Mouse (Mus musculus) stomach, postnatal 0 days (tissue): ENCODE data around the gene Cmtm7. TPM values are rescaled to one million over a fixed set of nuclear protein-coding genes. Genes with fewer than 3 reads are reported as not detected.

ENCODE experiments used
- ATAC-seq: fragments of 200-750 bp; cut with Nextera tagmentation; 2 replicates; pipeline ENCODE4 v1.8.0; 2017; ENCODE audit not compliant: low FRiP score, low TSS enrichment
- DNase-seq: peaks from one replicate; pipeline ENCODE4 v3.0.0-alpha.2; 2016; ENCODE audit warnings: low spot score
- H3K27ac ChIP-seq: fragments of 300-500 bp; sonication (generic); replicated peaks from 2 replicates; pipeline ENCODE4 v1.5.1; 2014; ENCODE audit warnings: mild to moderate bottlenecking, control low read depth
- H3K27me3 ChIP-seq: fragments of 300-500 bp; sonication (generic); 2 replicates; pipeline ENCODE4 v1.6.1; 2014; ENCODE audit warnings: low read length; ENCODE audit not compliant: control insufficient read depth, insufficient read depth
- H3K36me3 ChIP-seq: fragments of 300-500 bp; sonication (generic); 2 replicates; pipeline ENCODE4 v1.6.1; 2014; ENCODE audit warnings: low read length, mixed read lengths; ENCODE audit not compliant: control insufficient read depth, insufficient read depth
- H3K4me1 ChIP-seq: fragments of 300-500 bp; sonication (generic); replicated peaks from 2 replicates; pipeline ENCODE4 v1.6.1; 2014; ENCODE audit warnings: antibody characterized with exemption; ENCODE audit not compliant: control insufficient read depth, insufficient read depth
- H3K4me2 ChIP-seq: fragments of 300-500 bp; sonication (generic); replicated peaks from 2 replicates; pipeline ENCODE4 v1.6.1; 2014; ENCODE audit warnings: low read depth, mild to moderate bottlenecking, control low read depth, moderate library complexity
- H3K4me3 ChIP-seq: fragments of 300-500 bp; sonication (generic); 2 replicates; pipeline ENCODE4 v1.5.1; 2014; ENCODE audit warnings: low read depth, low read length, control low read depth
- H3K9ac ChIP-seq: fragments of 300-500 bp; sonication (generic); 2 replicates; pipeline ENCODE4 v1.6.1; 2014; ENCODE audit warnings: mild to moderate bottlenecking, low read length, control low read depth, mixed read lengths
- H3K9me3 ChIP-seq: fragments of 300-500 bp; sonication (generic); 2 replicates; pipeline ENCODE4 v1.6.1; 2016; ENCODE audit warnings: low read length; ENCODE audit not compliant: control insufficient read depth
- CTCF ChIP-seq: IDR thresholded peaks from 2 replicates; pipeline ENCODE4 v1.5.1; 2016; ENCODE audit warnings: antibody characterized with exemption, low read depth, mild to moderate bottlenecking, moderate library complexity
- EP300 ChIP-seq: optimal IDR thresholded peaks from 2 replicates; pipeline ENCODE3; 2016; ENCODE audit warnings: antibody characterized with exemption
- WGBS: fragments of 180-500 bp; shearing (Covaris S2); extraction: QIAGEN DNeasy Blood & Tissue Kit; methylation state at CpG from one replicate; pipeline ENCODE4 v1.1.7; 2014; 5-methylcytosine and 5-hydroxymethylcytosine counted together
- polyA plus RNA-seq: library from polyadenylated mRNA; unstranded; fragments of >200 nt; fragmentation: Nextera tagmentation; extraction: Ambion mirVana; gene quantifications from 2 replicates; pipeline ENCODE4 v1.2.1, GENCODE M21; 2015

Gene Cmtm7
- polyA plus RNA-seq, 1 experiment from 2014 or later = 83.2 TPM

DNA sequence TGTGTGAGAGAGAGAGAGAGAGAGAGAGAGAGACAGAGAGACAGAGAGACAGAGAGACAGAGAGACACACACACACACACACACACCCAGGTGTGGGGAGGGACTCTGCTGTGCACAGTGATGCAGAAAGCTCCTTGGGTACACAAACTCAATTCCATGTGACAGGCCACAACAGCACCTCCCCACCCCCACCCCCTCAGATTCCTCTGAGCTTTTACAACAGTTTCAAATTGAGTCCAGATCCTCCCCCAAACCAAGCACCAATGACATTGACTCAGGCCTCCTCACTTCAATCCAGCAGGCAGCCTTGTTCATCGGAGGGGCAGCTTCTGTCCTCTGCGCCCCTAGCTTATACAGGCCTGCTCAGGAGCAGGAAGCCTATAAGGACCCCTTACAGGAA is 14.1 kb downstream of the Cmtm7 start:
- ATAC-seq (no peak), DNase-seq (no peak)
- no peak overlapping the region for H3K9ac ChIP-seq
- no peak overlapping the region for H3K4me3 ChIP-seq
- TF ChIP-seq CTCF = no peak
- no peak for TF ChIP-seq EP300
- H3K27ac ChIP-seq = no peak overlapping the region
- H3K9me3 ChIP-seq = no peaks in the 10 kb centered on the region
- 74% methylated on average over 2 of the region's 2 CpGs for WGBS
- no peaks in the 10 kb centered on the region for H3K4me1 ChIP-seq
- H3K27me3 ChIP-seq = no peaks in the 10 kb centered on the region
- H3K4me2 ChIP-seq = no peak overlapping the region
- 0 out of 2 replicates have a peak, but pooled peaks cover 3% of the 10 kb centered on the region for H3K36me3 ChIP-seq

DNA sequence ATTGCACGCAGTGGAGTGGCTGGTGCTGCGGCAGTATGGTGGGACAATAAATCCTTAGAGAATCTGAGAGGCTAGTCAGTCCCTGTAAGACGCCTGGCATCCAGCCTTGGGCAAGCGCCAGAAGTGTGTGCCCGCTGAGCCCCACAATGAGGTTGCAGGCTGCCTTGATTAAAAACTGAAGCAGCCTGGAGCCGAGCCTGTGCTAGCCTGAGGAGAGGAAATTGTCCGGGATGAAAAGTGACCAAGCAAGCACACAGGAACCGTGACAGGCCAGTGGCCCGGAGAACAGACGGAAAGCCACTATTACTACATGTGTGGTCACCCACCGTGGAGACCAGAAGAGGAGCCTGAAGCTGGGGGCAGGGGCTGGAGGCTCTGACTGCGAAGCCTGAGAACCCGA is 14.6 kb downstream of the Cmtm7 start:
- WGBS = 81% methylated on average over 13 of the region's 13 CpGs
- Histone ChIP-seq H3K4me1 (no peaks in the 10 kb centered on the region), H3K36me3 (0 out of 2 replicates have a peak, but pooled peaks cover 4% of the 10 kb centered on the region), H3K27ac (no peak overlapping the region), H3K4me3 (no peak overlapping the region), H3K9me3 (no peaks in the 10 kb centered on the region), H3K27me3 (no peaks in the 10 kb centered on the region), H3K9ac (no peak overlapping the region), H3K4me2 (no peak overlapping the region)
- no peak for TF ChIP-seq EP300
- no peak for TF ChIP-seq CTCF
- no peak for DNase-seq
- no peak for ATAC-seq

DNA sequence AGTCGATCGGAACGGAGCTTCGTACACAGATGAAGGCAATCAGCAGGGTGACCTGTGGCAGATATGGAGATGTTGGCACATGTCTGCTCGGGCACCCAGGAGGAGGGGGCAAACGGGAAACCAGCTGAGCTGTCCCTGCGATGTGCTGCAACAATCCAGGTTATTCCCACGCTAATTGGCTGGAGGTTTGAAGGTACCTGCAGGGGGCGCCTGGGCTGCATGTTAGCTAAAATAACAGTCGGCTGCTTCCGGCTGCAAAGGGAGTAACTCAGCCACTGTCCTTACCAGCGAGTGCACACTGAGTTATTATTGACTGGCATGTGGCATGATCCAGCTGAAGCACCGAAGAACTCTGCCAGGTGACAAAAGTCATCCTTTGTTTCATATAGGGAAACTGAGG is 18.3 kb downstream of the Cmtm7 start:
- H3K4me1 ChIP-seq = no peaks in the 10 kb centered on the region
- ATAC-seq = no peak
- WGBS = 63% methylated on average over 13 of the region's 13 CpGs

GRCm38 (mm10) chr9:114761848-114762247 is 19.8 kb downstream of the Cmtm7 start:
- no peak for DNase-seq
- Histone ChIP-seq H3K9ac (no peak overlapping the region), H3K4me1 (no peaks in the 10 kb centered on the region), H3K27ac (no peak overlapping the region), H3K9me3 (no peaks in the 10 kb centered on the region), H3K36me3 (peaks cover 7% of the 10 kb centered on the region; the same call in 1 of the 2 replicates), H3K4me2 (no peak overlapping the region), H3K27me3 (no peaks in the 10 kb centered on the region), H3K4me3 (no peak overlapping the region)
- WGBS = 68% methylated on average over 11 of the region's 11 CpGs
- peak; percentile 50; the same call in 1 of the 2 replicates for ATAC-seq
- TF ChIP-seq EP300 (no peak), CTCF (no peak)

More for the DNA sequence above, 18.3 kb downstream of the Cmtm7 start:
- Histone ChIP-seq H3K27me3 (no peaks in the 10 kb centered on the region), H3K36me3 (peaks cover 7% of the 10 kb centered on the region; the same call in 1 of the 2 replicates), H3K4me2 (no peak overlapping the region), H3K4me3 (no peak overlapping the region), H3K27ac (no peak overlapping the region), H3K9me3 (no peaks in the 10 kb centered on the region), H3K9ac (no peak overlapping the region)
- DNase-seq = peak; percentile 63
- TF ChIP-seq EP300 (no peak), CTCF (peak; percentile 73)

- Histone ChIP-seq H3K27me3 (no peaks in the 10 kb centered on the region), H3K9ac (no peak overlapping the region), H3K27ac (no peak overlapping the region), H3K36me3 (peaks cover 10% of the 10 kb centered on the region; the same call in 1 of the 2 replicates), H3K4me1 (no peaks in the 10 kb centered on the region), H3K4me3 (no peak overlapping the region), H3K4me2 (no peak overlapping the region), H3K9me3 (no peaks in the 10 kb centered on the region)
- WGBS = 76% methylated on average over 5 of the region's 5 CpGs
- no peak for DNase-seq
- TF ChIP-seq EP300 = no peak
- TF ChIP-seq CTCF = no peak
- ATAC-seq = no peak
Observed at GRCm38 (mm10) chr9:114760353-114760752, 21.3 kb downstream of the Cmtm7 start.

- TF ChIP-seq CTCF = no peak
- H3K4me1 ChIP-seq = no peaks in the 10 kb centered on the region
- H3K4me3 ChIP-seq = no peak overlapping the region
- peaks cover 10% of the 10 kb centered on the region; the same call in 1 of the 2 replicates for H3K36me3 ChIP-seq
- H3K9me3 ChIP-seq = no peaks in the 10 kb centered on the region
- DNase-seq (no peak), ATAC-seq (no peak)
- no peak overlapping the region for H3K27ac ChIP-seq
- WGBS = 83% methylated on average over 4 of the region's 4 CpGs
- no peak overlapping the region for H3K4me2 ChIP-seq
- H3K9ac ChIP-seq = no peak overlapping the region
- H3K27me3 ChIP-seq = no peaks in the 10 kb centered on the region
Observed at GRCm38 (mm10) chr9:114759886-114760285, 21.8 kb downstream of the Cmtm7 start.
